Mouse (Mus musculus) c-Kit-positive CD71-positive TER-119-positive erythroid progenitor cells, embryonic 14.5 days (primary cell): Measurements from ENCODE around the gene Fcgr2b.
"Not testable (repeated sequence)": the region's sequence is repeated elsewhere in the genome, so short reads cannot be mapped to it uniquely, and the experiment has no call there.

Experiments used
- DNase-seq: peaks from one replicate; pipeline ENCODE4 v3.0.0-alpha.2; 2013; ENCODE audit warnings: low spot score

Gene Fcgr2b

DNA sequence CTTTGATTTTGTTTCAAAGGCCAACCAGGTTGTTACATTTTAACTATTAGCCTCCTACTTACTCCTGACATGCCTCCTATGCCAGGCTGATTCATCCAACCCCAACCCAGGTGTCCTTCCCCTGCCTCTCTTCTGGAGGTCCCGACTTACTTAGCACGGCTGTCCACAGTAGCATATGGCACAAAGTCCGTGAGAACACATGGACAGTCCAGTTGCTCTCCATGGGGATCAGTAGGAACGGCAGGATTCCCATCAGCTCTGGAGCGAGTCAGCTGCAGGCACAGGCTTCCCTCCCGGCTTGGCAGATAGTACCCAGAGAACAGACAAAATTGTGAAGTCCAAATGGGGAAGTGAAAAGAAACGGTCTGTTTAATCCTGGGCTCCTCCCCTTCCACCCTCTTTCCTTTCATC is 591 bp downstream of the Fcgr2b start:
- DNase-seq, result no peak

DNA sequence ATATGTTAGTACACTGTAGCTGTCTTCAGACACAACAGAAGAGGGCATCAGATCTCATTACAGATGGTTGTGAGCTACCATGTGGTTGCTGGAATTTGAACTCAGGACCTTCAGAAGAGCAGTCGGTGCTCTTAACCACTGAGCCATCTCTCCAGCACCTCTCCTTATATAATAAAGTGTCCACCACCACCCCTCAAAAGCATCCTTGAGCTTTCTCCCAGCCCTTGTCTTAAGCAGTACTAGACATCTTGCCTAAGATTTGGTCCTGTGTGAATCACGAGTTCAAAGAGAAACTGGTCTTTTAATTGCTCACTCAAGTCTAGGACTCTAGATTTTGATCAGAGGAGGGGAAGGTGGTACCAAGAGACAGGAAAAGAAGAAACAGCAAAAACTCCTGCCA is 997 bp downstream of the Fcgr2b start:
- DNase-seq, result not testable (repeated sequence)

DNA sequence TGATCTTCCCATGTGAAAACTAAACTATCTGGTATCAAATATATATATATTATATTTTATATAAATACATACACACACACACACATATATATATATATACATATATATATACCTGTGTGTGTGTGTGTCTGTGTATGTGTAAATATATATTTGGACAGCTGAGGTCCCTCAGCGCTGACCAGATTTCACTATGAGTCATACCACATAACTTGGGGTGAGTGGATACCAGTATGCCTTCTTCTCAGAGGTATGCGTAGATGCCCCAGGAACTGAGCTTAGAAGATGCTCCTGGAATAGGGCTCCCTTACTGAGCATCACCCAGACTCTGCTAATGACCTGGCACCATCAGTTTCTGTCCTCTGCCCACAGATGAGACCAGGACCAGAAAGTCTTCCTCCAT is 1.6 kb downstream of the Fcgr2b start:
- DNase-seq, result no peak

DNA sequence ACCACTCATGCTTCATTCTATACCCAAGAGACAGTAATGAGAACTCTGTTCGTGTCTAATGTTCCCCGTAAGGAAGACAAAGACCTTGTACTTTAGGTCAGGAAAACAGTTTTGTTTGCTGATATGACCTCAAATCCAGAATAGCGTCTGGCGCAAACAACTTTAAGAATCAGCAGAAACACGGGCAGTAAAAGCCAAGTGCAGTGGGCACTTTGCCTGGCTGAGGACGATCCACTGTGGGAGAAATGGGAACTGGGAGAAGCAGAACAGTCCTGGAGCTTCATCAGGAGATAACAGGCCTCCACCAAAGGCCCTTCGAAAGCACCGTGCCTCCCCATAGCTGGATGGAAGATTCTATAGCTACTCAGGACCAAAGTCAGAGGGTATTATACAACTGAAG is 2.2 kb downstream of the Fcgr2b start:
- no peak for DNase-seq

DNA sequence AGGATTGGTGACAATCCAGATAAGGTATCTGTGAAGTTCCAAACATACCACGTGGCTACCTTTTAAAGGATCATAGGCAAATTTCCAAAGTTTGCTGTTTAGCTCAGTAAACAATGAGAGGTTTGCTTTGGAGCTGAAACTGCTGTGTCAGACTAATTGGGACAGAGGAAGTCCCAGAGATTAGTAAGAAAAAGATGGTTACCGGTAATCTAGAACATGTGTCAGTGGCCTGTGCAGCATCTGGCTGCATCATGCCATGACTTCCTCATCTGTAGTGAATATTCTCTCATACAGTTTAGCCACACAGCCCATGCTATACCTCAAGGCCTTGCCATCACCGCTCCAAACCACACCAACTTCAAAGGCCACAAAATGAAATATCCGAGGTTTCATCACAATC is 3.4 kb downstream of the Fcgr2b start:
- no peak for DNase-seq

DNA sequence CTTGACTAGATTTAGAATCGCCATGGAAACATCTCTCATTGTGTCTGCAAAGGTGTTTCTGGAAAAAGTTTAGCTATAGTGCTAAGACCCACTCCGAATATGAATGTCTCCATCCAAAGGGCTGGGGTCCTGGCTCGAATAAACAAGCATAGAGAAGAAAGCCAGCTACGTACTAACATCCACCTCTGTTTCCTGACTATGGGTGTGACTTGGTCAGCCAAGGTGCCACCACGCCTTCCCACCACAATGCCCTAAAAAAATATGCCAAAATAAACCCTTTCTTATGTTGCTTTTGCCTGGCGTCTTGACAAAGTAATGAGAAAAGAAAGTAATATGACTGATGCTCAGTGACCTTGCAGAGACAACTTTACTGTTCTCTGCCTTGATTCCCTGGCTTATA is 3.9 kb downstream of the Fcgr2b start:
- no peak for DNase-seq

DNA sequence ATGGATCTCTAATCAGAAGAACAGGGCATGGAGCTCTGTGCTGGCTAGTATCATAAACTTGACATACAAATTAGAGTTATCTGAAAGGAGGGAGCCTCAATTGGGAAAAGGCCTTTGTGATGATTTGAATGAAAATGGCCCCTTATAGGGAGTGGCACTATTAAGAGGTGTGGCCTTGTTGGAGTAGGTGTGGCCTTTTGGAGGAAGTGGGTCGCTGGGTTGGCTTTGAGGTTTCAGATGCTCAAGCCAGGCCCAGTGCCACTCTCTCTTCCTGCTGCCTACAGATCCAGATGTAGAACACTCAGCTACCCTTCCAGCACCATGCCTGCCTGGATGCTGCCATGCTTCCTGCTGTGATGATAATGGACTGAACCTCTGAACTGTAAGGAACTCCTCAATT is 7.8 kb downstream of the Fcgr2b start:
- no peak for DNase-seq

DNA sequence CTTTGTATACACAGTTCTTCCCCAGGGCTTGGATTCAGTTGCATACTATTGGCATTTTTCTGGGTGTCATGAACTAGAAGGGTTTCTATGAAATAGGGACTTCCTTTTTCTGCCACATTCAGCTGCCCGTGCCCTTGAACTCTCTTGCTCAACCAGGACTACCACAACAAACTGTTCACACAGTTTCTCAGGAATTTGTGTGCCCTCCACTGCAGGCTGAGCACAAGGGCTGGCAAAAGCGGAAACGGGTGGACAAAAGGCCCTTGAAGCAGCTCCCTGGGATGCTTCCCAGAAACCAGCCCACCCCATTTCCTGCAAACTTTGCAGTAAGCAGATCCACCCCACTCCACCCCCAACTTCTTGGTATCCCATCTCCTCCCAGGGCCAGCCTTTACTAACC is 8.8 kb downstream of the Fcgr2b start:
- DNase-seq, result no peak

DNA sequence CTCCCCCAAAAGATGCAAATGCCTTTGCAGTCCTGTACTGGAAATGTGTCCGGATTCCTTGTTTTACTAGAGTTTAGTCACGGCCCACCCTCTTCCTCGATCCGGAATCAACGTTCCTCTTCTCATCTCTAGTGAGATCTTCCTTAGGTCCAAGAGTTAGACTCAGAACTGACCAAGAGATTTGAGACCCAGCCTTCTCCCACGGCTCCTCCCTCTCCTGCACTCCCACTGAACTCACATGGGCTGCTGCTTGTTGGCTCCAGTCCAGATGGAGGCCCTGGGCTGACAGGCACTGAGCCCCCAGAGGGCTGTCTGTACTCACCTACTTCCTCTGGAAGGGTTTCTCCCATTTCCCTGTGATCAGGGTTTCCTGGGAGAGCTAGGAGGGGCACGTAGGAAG is 13.3 kb downstream of the Fcgr2b start:
- DNase-seq, result no peak

DNA sequence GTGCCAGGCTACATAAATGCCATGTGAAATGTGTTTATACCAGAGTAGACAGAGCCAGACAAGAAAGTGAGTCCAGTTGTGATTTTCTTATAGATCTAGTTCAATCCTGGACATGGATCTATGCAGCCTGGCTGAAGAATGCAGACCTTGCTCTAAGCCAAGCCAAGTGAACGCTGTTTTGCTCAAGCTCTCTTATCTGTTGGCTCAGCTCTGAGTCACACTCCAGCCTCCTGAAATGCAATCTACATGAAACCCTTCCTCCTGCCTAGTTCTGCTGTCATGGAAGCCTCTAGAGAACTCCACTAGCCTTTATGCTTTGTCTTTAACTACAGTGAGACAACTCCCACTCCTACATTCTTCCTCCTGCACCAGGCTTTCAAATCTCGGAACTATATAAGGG is 14.0 kb downstream of the Fcgr2b start:
- DNase-seq, result no peak

DNA sequence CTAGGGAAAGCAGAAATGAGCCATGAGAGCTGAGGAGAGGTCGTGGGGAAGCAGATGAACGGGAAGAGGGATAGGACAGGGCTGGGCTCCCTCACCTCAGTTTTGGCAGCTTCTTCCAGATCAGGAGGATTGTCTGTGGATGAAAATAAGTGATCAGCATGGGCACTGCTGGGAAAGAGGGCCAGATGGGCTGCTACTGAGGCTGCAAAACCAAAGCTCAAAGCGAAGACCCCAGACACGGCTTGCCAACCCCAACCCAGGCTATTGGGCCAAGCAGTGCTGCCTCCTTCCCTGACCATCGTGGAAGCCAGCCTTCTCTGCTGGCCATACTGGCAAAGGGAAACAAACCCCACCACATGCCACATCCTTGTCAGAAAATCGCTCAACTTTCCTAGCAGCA is 15.2 kb downstream of the Fcgr2b start:
- DNase-seq, result no peak

DNA sequence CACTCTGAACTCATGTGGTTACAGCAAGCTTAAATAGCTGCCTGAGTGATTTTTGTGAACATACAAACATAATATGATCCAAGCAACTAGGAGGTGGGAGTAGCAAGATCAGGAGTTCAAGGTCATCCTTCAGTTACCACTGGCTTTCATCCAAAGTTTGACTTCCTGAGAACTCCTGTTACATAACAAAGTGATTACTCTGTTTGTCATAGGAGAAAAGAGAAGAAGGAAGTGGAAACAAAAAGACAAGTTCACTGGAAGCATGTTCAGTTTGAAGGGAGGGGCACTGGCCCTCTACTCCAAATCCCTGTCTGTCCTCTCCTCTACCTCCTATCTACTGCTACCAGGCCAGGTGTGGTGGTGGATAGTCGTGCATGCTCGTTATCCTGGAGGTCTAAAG is 16.6 kb downstream of the Fcgr2b start:
- no peak for DNase-seq

DNA sequence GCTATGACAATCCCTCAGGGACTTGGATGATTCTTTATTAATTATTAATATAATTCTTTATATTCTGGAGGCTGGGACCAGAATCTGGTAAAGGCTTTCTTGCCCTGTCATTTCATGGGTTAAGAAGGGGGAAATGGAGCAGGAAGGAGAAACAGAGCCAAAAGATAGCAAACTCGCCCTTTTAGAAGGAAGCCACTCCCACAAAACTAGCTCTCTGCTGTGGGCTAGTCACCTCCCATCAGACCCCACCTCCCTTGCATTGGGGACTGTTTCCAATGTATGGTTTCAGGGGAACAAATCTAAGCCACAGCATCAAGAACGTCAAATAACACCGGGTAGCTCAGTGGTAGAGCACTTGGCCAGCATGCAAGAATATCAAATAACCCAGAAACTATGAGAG is 18.1 kb downstream of the Fcgr2b start:
- no peak for DNase-seq

DNA sequence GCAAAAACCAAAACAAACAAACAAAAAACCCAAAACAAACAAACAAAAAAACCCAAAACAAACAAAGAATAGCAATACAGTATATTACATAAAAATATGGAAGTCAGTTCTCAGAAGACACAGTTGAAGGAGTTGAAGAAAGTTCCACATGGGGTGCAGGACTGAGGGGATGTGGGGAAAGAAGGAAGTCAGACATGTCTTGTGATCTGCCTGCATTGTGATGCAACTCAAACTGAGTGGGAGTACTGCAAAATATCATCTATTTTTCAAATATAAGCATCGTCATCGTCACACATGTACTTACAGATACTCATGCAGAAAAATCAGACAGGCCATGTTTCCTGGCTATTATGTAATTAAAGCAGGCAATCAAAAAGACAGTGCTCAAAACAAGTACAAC is 23.2 kb downstream of the Fcgr2b start:
- no peak for DNase-seq

DNA sequence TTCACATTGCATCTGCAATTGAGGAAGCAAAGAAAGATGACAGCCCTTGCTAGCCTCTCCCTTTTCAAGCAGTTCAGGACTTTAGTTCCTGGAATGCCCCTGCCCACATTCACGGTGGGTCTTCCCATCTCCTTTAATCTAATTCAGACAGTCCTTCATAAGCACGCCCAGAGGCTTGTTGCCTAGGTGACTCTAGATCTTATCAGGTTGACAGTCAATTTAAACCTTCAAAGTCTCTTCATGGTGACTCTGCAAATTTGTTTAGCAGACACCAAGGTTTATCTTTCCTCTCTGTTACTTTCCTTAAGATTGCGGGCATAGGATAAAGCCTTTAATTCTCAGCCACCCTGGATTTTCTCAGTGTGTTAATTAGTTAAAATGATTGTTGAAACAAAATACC is 25.6 kb downstream of the Fcgr2b start:
- DNase-seq, result peak; percentile 70

DNA sequence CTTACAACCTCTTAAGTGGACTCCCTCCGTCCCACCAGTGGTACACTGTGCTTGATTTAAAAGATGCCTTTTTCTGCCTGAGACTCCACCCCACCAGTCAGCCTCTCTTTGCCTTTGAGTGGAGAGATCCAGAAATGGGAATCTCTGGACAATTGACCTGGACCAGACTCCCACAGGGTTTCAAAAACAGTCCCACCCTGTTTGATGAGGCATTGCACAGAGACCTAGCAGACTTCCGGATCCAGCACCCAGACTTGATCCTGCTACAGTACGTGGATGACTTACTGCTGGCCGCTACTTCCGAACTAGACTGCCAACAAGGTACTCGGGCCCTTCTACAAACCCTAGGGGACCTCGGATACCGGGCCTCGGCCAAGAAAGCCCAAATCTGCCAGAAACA is 31.4 kb downstream of the Fcgr2b start:
- DNase-seq, result not testable (repeated sequence)

DNA sequence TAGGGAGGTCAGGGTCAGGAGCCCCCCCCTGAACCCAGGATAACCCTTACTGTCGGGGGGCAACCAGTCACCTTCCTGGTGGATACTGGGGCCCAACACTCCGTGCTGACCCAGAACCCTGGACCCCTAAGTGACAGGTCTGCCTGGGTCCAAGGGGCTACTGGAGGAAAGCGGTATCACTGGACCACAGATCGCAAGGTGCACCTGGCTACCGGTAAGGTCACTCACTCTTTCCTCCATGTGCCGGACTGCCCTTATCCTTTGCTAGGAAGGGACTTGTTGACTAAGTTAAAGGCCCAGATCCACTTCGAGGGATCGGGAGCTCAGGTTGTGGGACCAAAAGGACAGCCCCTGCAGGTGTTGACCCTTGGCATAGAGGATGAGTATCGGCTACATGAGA is 32.2 kb downstream of the Fcgr2b start:
- not testable (repeated sequence) for DNase-seq

DNA sequence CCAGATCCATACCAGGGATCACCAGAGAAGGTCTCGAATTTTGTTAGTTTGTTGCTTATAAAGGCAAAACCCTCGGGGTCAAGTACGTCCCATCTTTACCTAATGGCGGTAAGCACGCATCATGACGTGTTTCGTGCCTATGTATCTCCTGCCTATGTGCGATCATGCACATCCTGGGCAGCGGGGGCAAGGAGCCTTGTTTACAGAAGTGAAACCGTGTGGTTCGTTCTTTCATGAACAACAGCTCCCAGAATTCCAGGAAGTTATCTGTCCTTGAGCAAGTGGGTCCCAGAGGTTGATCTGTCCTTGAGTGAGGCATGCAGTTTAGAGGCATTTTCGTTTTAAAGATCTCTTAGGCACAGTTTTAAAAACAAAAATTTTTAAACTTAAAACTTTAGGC is 37.1 kb downstream of the Fcgr2b start:
- no peak for DNase-seq

DNA sequence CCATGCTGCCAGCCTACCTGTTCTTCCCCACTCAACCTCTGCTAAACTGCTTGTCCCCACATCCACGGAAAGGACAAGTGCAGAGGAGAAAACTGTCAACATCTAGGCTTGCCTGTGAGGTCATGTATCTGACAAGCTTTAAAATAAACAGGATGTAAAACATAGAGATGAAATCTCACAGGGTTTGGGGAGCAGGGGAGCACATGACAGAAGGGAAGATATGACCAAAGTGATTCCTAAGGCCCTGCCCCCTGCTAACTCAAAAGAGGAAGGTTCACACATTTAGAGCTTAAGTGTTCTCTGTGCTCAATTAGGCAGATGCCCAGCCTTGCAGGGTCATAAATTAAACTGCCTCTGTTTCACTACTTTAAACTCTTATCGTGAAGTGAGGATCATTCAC is 42.0 kb downstream of the Fcgr2b start:
- DNase-seq, result no peak

DNA sequence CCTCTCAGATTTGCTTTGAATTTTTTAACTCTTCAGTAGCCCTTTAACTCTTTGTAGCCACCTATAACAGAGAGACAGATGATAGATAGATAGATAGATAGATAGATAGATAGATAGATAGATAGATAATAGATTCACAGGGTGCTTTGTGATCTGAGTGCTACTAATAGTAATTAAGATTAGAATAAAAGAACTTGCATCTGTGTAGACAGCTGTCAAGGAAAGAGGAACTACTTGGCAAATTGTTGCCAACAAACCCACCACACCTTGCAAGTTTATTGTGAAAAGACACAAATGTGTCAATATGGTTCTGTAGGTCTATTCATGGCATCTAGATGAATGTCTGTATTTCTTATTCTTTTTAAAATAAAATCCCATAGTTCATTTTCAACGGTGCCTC is 42.4 kb downstream of the Fcgr2b start:
- DNase-seq, result no peak

DNA sequence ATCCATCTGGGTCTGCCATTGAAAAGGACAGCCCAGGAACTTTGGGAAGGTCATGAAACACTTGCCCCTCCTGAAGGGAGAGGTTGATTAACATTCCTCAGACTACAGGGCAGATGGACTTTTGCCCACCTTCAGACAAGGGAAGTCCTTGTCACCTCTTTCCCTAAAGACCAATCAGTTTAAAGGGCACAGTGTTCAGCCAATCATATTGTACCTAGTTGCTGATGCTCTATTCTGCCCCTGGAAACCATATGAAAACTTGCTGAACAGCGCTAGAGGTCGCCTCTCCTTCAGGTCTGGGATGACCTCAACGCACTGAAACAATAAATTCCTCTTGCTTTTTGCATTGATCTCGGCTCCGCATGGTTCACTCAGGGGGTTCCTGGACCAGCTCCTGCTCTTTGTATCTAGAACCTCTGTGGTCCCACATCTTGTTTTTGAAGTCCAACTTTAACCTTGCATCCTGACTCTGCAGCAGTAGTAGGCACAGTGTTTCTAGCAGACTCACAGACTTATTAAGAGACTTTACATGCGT is 42.9 kb downstream of the Fcgr2b start:
- DNase-seq, result no peak

DNA sequence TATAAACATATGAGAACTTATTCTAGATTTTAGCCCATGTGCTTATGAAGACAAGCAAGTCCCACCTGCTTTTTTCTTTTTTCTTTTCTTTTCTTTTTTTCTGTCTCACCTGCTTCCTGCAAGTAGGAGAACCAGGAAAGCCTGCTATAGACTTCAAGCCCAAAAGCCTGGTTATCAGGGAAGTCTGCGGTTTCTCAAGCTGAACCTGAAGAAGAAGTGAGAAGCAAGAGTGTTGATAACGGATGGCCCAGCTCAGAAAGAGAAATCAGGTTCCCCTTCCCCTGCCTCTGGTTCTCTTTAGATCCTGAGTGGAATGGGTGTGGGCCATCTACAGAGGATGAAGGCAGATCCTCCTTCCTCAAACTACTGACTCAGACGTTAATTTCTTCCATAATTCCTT is 44.3 kb downstream of the Fcgr2b start:
- DNase-seq, result no peak

DNA sequence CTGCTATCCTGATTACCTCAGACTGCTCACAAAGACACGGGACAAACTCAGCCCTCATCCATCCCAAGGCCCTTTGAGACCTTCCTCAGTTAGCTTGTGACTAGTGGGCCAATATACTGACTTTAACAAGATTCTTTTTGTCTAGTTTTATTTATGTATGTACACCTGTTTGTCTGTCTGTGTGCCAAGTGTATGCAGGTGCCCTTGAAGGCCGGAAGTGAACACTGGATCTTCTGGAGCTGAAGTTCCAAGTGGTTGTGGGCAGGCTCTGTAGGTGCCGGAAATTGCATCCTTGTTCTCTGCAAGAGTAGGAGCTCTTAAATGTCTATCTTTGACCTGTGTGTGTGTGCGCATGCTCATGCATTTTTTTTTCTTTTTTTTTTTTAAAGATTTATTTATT is 47.1 kb downstream of the Fcgr2b start:
- DNase-seq, result no peak

DNA sequence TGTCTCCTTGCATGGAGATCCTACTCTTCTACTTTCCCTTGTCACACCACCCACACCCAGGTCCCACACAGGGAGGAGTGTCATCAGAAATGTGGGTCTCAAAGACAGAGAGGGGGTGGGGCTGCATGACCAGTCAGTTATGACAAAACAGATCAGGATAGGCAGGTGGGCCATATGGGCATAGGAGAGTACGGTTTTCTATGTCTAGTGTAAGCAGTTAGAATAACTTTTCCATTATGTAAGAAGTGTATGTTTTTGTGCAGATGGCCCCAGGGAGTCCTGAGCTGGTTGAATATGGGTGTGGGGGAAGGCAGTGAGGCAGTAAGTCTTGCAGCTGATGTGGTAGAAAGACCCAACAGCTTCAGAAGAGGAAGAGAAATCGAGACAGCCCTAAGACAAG is 47.9 kb downstream of the Fcgr2b start:
- DNase-seq, result no peak

DNA sequence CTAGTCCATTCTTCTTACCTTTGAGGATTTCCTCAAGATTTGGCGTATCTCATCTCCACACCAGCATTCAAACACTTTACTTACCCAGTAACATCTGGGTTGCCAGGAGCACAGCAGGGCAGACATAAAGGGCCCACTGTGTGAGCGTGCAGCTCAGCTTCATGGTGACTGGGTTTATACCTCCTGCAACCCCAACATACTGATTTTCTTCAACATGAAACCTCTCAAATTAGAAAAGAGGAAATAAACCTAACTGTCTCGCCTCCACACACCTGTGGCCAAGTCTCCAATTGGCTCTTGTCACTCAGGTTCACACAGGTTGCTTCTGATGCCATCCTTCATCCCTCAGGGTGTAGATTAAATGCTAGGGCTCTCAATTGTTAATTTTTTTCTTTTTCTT is 49.0 kb downstream of the Fcgr2b start, which contains the start of gene Fcrla:
TSS of gene Fcrla (minus strand) at position 206 of the 400 bp plus-strand sequence.
- DNase-seq, result no peak
